Mouse (Mus musculus) liver, postnatal 0 days (tissue): ENCODE measurements at regions not wholly inside any gene's neighbourhood (a gene's known extent, or its start where the extent isn't known, plus 50 kb on each side); places are given as distances from the start of the nearest gene placed in this dataset.

Experiments used
- ATAC-seq: fragments of 200-750 bp; cut with Nextera tagmentation; 2 replicates; pipeline ENCODE4 v1.8.0; 2017; ENCODE audit warnings: mild to moderate bottlenecking, moderate library complexity
- DNase-seq: peaks from one replicate; pipeline ENCODE4 v3.0.0-alpha.2; 2016
- H3K27ac ChIP-seq: fragments of 300-500 bp; sonication (generic); 2 replicates; pipeline ENCODE4 v1.5.1; 2014; ENCODE audit warnings: antibody characterized with exemption, moderate library complexity, mild to moderate bottlenecking, low read depth
- H3K27me3 ChIP-seq: fragments of 300-500 bp; sonication (generic); 2 replicates; pipeline ENCODE4 v1.6.1; 2014; ENCODE audit warnings: low read length, control low read depth, mixed read lengths; ENCODE audit not compliant: insufficient read depth
- H3K36me3 ChIP-seq: fragments of 300-500 bp; sonication (generic); replicated peaks from 2 replicates; pipeline ENCODE4 v1.6.1; 2014; ENCODE audit warnings: mild to moderate bottlenecking, control low read depth, low read length, moderate library complexity, mixed read lengths; ENCODE audit not compliant: insufficient read depth
- H3K4me1 ChIP-seq: fragments of 300-500 bp; sonication (generic); 2 replicates; pipeline ENCODE4 v1.6.1; 2014; ENCODE audit warnings: antibody characterized with exemption, mild to moderate bottlenecking, control low read depth; ENCODE audit not compliant: insufficient read depth
- H3K4me2 ChIP-seq: fragments of 300-500 bp; sonication (generic); 2 replicates; pipeline ENCODE4 v1.6.1; 2014; ENCODE audit warnings: low read depth, mild to moderate bottlenecking, low read length, moderate library complexity, mixed read lengths
- H3K4me3 ChIP-seq: fragments of 300-500 bp; sonication (generic); 2 replicates; pipeline ENCODE4 v1.5.1; 2014; ENCODE audit warnings: low read depth, low read length
- H3K9ac ChIP-seq: fragments of 300-500 bp; sonication (generic); replicated peaks from 2 replicates; pipeline ENCODE4 v1.6.1; 2014; ENCODE audit warnings: mild to moderate bottlenecking, moderate library complexity
- H3K9me3 ChIP-seq: fragments of 300-500 bp; sonication (generic); 2 replicates; pipeline ENCODE4 v1.6.1; 2016; ENCODE audit warnings: mild to moderate bottlenecking, control low read depth, low read length, mixed read lengths
- CTCF ChIP-seq: sonication (generic); IDR thresholded peaks from 2 replicates; pipeline ENCODE4 v1.5.1; 2016; ENCODE audit warnings: antibody characterized with exemption, low read depth
- EP300 ChIP-seq: IDR thresholded peaks from 2 replicates; pipeline ENCODE4 v1.6.1; 2016; ENCODE audit warnings: antibody characterized with exemption, low read depth, mild to moderate bottlenecking
- WGBS: fragments of 180-500 bp; shearing (Covaris S2); extraction: QIAGEN DNeasy Blood & Tissue Kit; methylation state at CpG from one replicate; pipeline ENCODE4 v1.1.7; 2014; ENCODE audit not compliant: insufficient replicate concordance; 5-methylcytosine and 5-hydroxymethylcytosine counted together

- no peaks in the 10 kb centered on the region for H3K4me1 ChIP-seq
- H3K4me3 ChIP-seq, result no peak overlapping the region
- 83% methylated on average over 5 of the region's 5 CpGs for WGBS
- no peak overlapping the region for H3K4me2 ChIP-seq
- H3K27ac ChIP-seq, result no peak overlapping the region
- ATAC-seq (no peak), DNase-seq (no peak)
- no peak overlapping the region for H3K9ac ChIP-seq
- no peak for TF ChIP-seq CTCF
- TF ChIP-seq EP300, result no peak
- no peaks in the 10 kb centered on the region for H3K9me3 ChIP-seq
- H3K36me3 ChIP-seq, result no peaks in the 10 kb centered on the region
- H3K27me3 ChIP-seq, result no peaks in the 10 kb centered on the region
Observed at GRCm38 (mm10) chr13:97504949-97505348, 255.5 kb downstream of the Gm10260 start.

- Histone ChIP-seq H3K27me3 (no peaks in the 10 kb centered on the region), H3K36me3 (no peaks in the 10 kb centered on the region), H3K4me3 (no peak overlapping the region), H3K9ac (no peak overlapping the region), H3K9me3 (no peaks in the 10 kb centered on the region), H3K4me2 (no peak overlapping the region), H3K4me1 (no peaks in the 10 kb centered on the region), H3K27ac (no peak overlapping the region)
- DNase-seq (no peak), ATAC-seq (no peak)
- TF ChIP-seq CTCF (no peak), EP300 (no peak)
- WGBS, result 82% methylated on average over 10 of the region's 10 CpGs
Observed at GRCm38 (mm10) chr13:97503955-97504739, 256.3 kb downstream of the Gm10260 start.

- Histone ChIP-seq H3K36me3 (no peaks in the 10 kb centered on the region), H3K9me3 (no peaks in the 10 kb centered on the region), H3K4me3 (no peak overlapping the region), H3K4me2 (no peak overlapping the region), H3K4me1 (no peaks in the 10 kb centered on the region), H3K27ac (no peak overlapping the region), H3K27me3 (no peaks in the 10 kb centered on the region), H3K9ac (no peak overlapping the region)
- WGBS, result 53% methylated on average over 5 of the region's 5 CpGs
- ATAC-seq (no peak), DNase-seq (no peak)
- TF ChIP-seq CTCF, result no peak
- TF ChIP-seq EP300, result no peak
Observed at GRCm38 (mm10) chr13:97503391-97503790, 257.0 kb downstream of the Gm10260 start.

GRCm38 (mm10) chr13:97500155-97500554, 259.2 kb downstream of the Enc1 start:
- Histone ChIP-seq H3K9ac (no peak overlapping the region), H3K4me3 (no peak overlapping the region), H3K4me1 (no peaks in the 10 kb centered on the region), H3K9me3 (no peaks in the 10 kb centered on the region), H3K36me3 (no peaks in the 10 kb centered on the region), H3K4me2 (no peak overlapping the region), H3K27ac (no peak overlapping the region), H3K27me3 (no peaks in the 10 kb centered on the region)
- WGBS, result 83% methylated on average over 8 of the region's 8 CpGs
- TF ChIP-seq EP300 (no peak), CTCF (no peak)
- ATAC-seq (no peak), DNase-seq (no peak)

GRCm38 (mm10) chr13:97498981-97499380, 258.1 kb downstream of the Enc1 start:
- Histone ChIP-seq H3K9me3 (no peaks in the 10 kb centered on the region), H3K4me1 (no peaks in the 10 kb centered on the region), H3K9ac (no peak overlapping the region), H3K27ac (no peak overlapping the region), H3K4me3 (no peak overlapping the region), H3K36me3 (no peaks in the 10 kb centered on the region), H3K4me2 (no peak overlapping the region), H3K27me3 (no peaks in the 10 kb centered on the region)
- TF ChIP-seq EP300 (no peak), CTCF (no peak)
- 63% methylated on average over 5 of the region's 5 CpGs for WGBS
- ATAC-seq, result no peak
- DNase-seq, result no peak

GRCm38 (mm10) chr13:97497928-97498327, 257.0 kb downstream of the Enc1 start:
- H3K9ac ChIP-seq, result no peak overlapping the region
- no peak overlapping the region for H3K4me3 ChIP-seq
- 79% methylated on average over 5 of the region's 5 CpGs for WGBS
- H3K9me3 ChIP-seq, result no peaks in the 10 kb centered on the region
- TF ChIP-seq CTCF (no peak), EP300 (no peak)
- no peak overlapping the region for H3K27ac ChIP-seq
- H3K36me3 ChIP-seq, result no peaks in the 10 kb centered on the region
- DNase-seq (no peak), ATAC-seq (no peak)
- no peak overlapping the region for H3K4me2 ChIP-seq
- H3K27me3 ChIP-seq, result no peaks in the 10 kb centered on the region
- H3K4me1 ChIP-seq, result no peaks in the 10 kb centered on the region

- no peak overlapping the region for H3K9ac ChIP-seq
- no peak overlapping the region for H3K4me3 ChIP-seq
- H3K9me3 ChIP-seq, result no peaks in the 10 kb centered on the region
- H3K36me3 ChIP-seq, result no peaks in the 10 kb centered on the region
- H3K27me3 ChIP-seq, result no peaks in the 10 kb centered on the region
- 82% methylated on average over 2 of the region's 2 CpGs for WGBS
- ATAC-seq, result no peak
- no peaks in the 10 kb centered on the region for H3K4me1 ChIP-seq
- no peak overlapping the region for H3K4me2 ChIP-seq
- DNase-seq, result no peak
- H3K27ac ChIP-seq, result no peak overlapping the region
- TF ChIP-seq CTCF, result no peak
- no peak for TF ChIP-seq EP300
Observed at GRCm38 (mm10) chr13:97494770-97495169, 253.9 kb downstream of the Enc1 start.
